Mouse (Mus musculus): ENCODE measurements around the gene Hp. TPM values are rescaled to one million over a fixed set of nuclear protein-coding genes. Genes with fewer than 3 reads are reported as not detected.

The Hp gene
- polyA plus RNA-seq (2015; fragmentation: Nextera tagmentation; extraction: Ambion mirVana) = 29.7 and 29.9 TPM in 2 replicates

DNA sequence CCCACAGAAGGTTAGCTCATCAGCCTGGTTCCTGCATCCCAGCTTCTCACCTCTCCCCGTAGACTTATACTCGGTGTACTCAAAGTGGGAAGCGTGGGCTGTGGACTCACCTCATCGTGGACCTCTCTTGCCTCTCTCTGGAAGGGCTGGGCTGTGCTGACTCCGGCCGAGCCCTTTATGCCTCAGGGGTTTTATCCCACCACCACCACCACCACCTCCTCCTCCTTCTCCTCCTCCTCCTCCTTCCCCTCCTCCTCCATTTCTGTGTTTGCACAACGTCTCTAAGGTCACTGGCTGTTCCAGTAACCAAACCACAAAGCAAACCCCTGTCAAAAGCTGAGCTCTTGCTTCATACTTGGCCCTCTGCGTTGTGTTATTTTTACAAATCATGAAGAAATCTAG lies at the start of gene Hp:
TSS of gene Hp (minus strand) at position 273 of the 402 bp plus-strand sequence.
- WGBS = 47% methylated on average over 8 of the region's 8 CpGs
- no peak within 1 kb of the TSS for H3K4me2 ChIP-seq
- no peaks in the 10 kb centered on the region for H3K4me1 ChIP-seq
- peak within 1 kb of the TSS; percentile 29; the same call in 1 of the 2 replicates for H3K27ac ChIP-seq
- H3K4me3 ChIP-seq = no peak within 1 kb of the TSS
- no peak within 1 kb of the TSS for H3K9ac ChIP-seq
- no peak for ATAC-seq (ENCODE audit: borderline replicate concordance, extremely low read depth, low FRiP score, low TSS enrichment)
- H3K9me3 ChIP-seq = no peaks in the 10 kb centered on the region
- H3K36me3 ChIP-seq = no peaks in the 10 kb centered on the region
- no peaks in the 10 kb centered on the region for H3K27me3 ChIP-seq

GRCm38 (mm10) chr8:109628638-109629037 lies 49.7 kb upstream of the Hp start:
- H3K4me3 ChIP-seq = no peak overlapping the region
- WGBS = 69% methylated on average over 6 of the region's 6 CpGs
- no peaks in the 10 kb centered on the region for H3K36me3 ChIP-seq
- H3K27ac ChIP-seq = no peak overlapping the region
- H3K27me3 ChIP-seq = no peaks in the 10 kb centered on the region
- no peak overlapping the region for H3K4me2 ChIP-seq
- no peaks in the 10 kb centered on the region for H3K4me1 ChIP-seq
- ATAC-seq (ENCODE audit: borderline replicate concordance, extremely low read depth, low FRiP score, low TSS enrichment) = no peak
- no peaks in the 10 kb centered on the region for H3K9me3 ChIP-seq
- H3K9ac ChIP-seq = no peak overlapping the region

- no peaks in the 10 kb centered on the region for H3K36me3 ChIP-seq
- no peak for ATAC-seq (ENCODE audit: borderline replicate concordance, extremely low read depth, low FRiP score, low TSS enrichment)
- H3K4me2 ChIP-seq = no peak overlapping the region
- H3K27ac ChIP-seq = no peak overlapping the region
- WGBS = 73% methylated on average over 3 of the region's 3 CpGs
- H3K4me3 ChIP-seq = no peak overlapping the region
- H3K9me3 ChIP-seq = 0 out of 2 replicates have a peak, but pooled peaks cover 4% of the 10 kb centered on the region
- H3K4me1 ChIP-seq = no peaks in the 10 kb centered on the region
- H3K27me3 ChIP-seq = no peaks in the 10 kb centered on the region
- H3K9ac ChIP-seq = no peak overlapping the region
Measured at GRCm38 (mm10) chr8:109615569-109615968, 36.6 kb upstream of the Hp start.

DNA sequence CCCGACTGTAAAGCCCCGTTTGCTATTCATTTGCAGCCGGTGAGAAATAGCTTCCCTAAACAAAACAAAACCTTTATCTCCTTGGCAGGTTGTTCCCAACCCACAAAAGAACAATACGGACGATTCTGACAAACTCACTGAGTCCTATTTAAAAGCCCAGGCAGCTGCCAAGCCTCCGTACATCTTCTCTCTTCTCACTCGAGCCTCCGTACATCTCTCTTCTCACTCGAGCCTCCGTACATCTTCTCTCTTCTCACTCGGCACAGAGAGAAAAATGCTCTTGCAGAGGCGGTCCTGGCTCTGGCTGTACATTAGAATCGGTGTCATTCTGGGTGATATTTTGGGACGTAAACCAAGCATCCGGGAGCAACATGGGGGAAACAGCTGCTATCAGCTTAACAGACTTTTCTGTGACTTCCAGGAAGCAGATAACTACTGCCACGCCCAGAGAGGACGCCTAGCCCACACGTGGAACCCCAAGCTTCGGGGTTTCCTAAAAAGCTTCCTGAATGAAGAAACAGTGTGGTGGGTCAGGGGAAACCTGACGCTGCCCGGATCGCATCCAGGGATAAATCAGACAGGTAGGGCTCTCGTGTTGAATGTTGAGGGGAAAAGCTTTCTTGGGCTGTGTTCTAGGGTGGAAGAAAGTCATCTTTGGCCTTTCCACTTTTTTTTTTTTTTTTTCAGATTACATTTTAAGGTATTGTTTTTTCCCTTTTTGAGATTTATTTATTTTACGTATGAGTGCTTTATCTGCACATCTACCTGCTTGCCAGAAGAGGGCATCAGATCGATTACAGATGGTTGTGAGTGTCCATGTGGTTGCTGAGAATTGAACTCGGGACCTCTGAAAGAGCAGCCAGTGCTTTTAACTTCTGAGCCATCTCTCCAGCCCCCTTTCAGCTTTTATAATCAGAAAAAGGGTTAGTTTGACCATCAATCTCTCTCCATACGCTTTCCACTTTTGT lies 35.6 kb upstream of the Hp start, which contains the start of gene Pkd1l3:
TSS of gene Pkd1l3 (plus strand) at position 275 of the 968 bp plus-strand sequence.
- H3K4me3 ChIP-seq = no peak within 1 kb of the TSS
- no peak for ATAC-seq (ENCODE audit: borderline replicate concordance, extremely low read depth, low FRiP score, low TSS enrichment)
- no peaks in the 10 kb centered on the region for H3K4me1 ChIP-seq
- 55% methylated on average over 27 of the region's 27 CpGs for WGBS
- H3K9me3 ChIP-seq = 0 out of 2 replicates have a peak, but pooled peaks cover 3% of the 10 kb centered on the region
- no peaks in the 10 kb centered on the region for H3K27me3 ChIP-seq
- H3K36me3 ChIP-seq = no peaks in the 10 kb centered on the region
- H3K9ac ChIP-seq = no peak within 1 kb of the TSS
- peak within 1 kb of the TSS; percentile 27 for H3K4me2 ChIP-seq
- H3K27ac ChIP-seq = no peak within 1 kb of the TSS

GRCm38 (mm10) chr8:109609153-109609502 lies 30.2 kb upstream of the Hp start:
- Histone ChIP-seq H3K4me2 (peak overlapping the region; percentile 80), H3K27ac (peak overlapping the region; percentile 99), H3K4me1 (peaks cover 17% of the 10 kb centered on the region), H3K36me3 (no peaks in the 10 kb centered on the region), H3K9me3 (no peaks in the 10 kb centered on the region), H3K4me3 (peak overlapping the region; percentile 60), H3K27me3 (no peaks in the 10 kb centered on the region), H3K9ac (peak overlapping the region; percentile 64)
- no peak for ATAC-seq (ENCODE audit: borderline replicate concordance, extremely low read depth, low FRiP score, low TSS enrichment)
- WGBS = 9% methylated on average over 5 of the region's 5 CpGs

GRCm38 (mm10) chr8:109608271-109609152 lies 29.5 kb upstream of the Hp start, which contains the start of gene Dhodh:
TSS of gene Dhodh (minus strand) at chr8:109608673.
- under 1% methylated on average over 42 of the region's 42 CpGs for WGBS

DNA sequence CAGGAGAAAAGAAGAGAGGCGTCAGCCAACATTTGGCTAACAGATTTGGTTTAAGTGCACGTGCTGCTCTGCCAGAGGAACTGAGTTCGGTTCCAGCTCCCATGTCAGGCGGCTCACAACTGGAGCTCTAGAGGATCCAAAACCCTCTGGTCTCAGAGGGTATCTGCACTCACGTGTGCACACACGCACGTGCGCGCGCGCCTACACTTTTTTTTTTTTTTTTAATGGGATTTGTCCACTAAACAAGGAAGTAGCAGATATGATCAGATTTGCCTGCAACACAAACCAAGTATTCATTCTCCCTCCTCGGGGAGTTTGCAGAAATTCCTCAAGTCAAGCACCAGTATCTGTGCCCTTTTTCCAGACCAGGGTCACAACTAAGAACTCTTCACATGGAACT lies 28.7 kb upstream of the Hp start:
- peak overlapping the region; percentile 99 for H3K27ac ChIP-seq
- H3K9ac ChIP-seq = peak overlapping the region; percentile 54
- 3% methylated on average over 12 of the region's 12 CpGs for WGBS

More at GRCm38 (mm10) chr8:109608271-109609152, 29.5 kb upstream of the Hp start, which contains the start of gene Dhodh:
- Histone ChIP-seq H3K4me1 (peaks cover 17% of the 10 kb centered on the region), H3K4me3 (peak within 1 kb of the TSS; percentile 60), H3K4me2 (peak within 1 kb of the TSS; percentile 80), H3K9me3 (no peaks in the 10 kb centered on the region), H3K36me3 (peaks cover 3% of the 10 kb centered on the region; the same call in 1 of the 2 replicates), H3K27ac (peak within 1 kb of the TSS; percentile 99), H3K27me3 (no peaks in the 10 kb centered on the region), H3K9ac (peak within 1 kb of the TSS; percentile 64)
- peak; percentile 99 for ATAC-seq (ENCODE audit: borderline replicate concordance, extremely low read depth, low FRiP score, low TSS enrichment)

DNA sequence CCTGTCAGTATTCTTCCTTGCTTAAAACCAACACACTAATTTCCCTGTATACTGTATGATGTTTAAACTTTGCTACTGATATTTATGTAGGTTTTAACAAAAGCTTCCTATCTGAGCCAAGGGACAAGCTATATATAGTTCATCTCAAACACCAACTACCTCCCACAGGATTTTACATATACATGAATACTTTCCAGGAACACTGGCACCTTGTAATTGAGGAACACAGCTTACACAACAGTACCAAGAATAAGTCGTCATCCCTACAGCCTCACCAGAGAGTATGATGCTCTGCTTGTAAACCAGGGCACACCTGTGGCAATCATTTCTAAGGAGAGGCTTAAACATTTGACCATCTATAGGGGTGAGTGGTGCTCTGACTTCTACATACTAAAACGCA lies 27.8 kb upstream of the Hp start:
- H3K9ac ChIP-seq = no peak overlapping the region
- no peak overlapping the region for H3K4me2 ChIP-seq
- H3K36me3 ChIP-seq = peaks cover 10% of the 10 kb centered on the region
- peaks cover 17% of the 10 kb centered on the region for H3K4me1 ChIP-seq
- H3K4me3 ChIP-seq = no peak overlapping the region
- H3K27me3 ChIP-seq = no peaks in the 10 kb centered on the region
- ATAC-seq (ENCODE audit: borderline replicate concordance, extremely low read depth, low FRiP score, low TSS enrichment) = no peak
- no peak overlapping the region for H3K27ac ChIP-seq
- no peaks in the 10 kb centered on the region for H3K9me3 ChIP-seq
- WGBS = 74% methylated on average over 2 of the region's 2 CpGs

More for the DNA sequence above, 28.7 kb upstream of the Hp start:
- no peak for ATAC-seq (ENCODE audit: borderline replicate concordance, extremely low read depth, low FRiP score, low TSS enrichment)
- Histone ChIP-seq H3K4me3 (peak overlapping the region; percentile 60), H3K4me2 (peak overlapping the region; percentile 80), H3K27me3 (no peaks in the 10 kb centered on the region), H3K36me3 (peaks cover 7% of the 10 kb centered on the region), H3K4me1 (peaks cover 17% of the 10 kb centered on the region), H3K9me3 (no peaks in the 10 kb centered on the region)

- H3K9me3 ChIP-seq = no peaks in the 10 kb centered on the region
- ATAC-seq (ENCODE audit: borderline replicate concordance, extremely low read depth, low FRiP score, low TSS enrichment) = no peak
- no peaks in the 10 kb centered on the region for H3K4me1 ChIP-seq
- WGBS = 43% methylated on average over 8 of the region's 8 CpGs
- no peak overlapping the region for H3K4me3 ChIP-seq
- no peak overlapping the region for H3K9ac ChIP-seq
- no peak overlapping the region for H3K4me2 ChIP-seq
- no peak overlapping the region for H3K27ac ChIP-seq
- H3K27me3 ChIP-seq = no peaks in the 10 kb centered on the region
- H3K36me3 ChIP-seq = peaks cover 27% of the 10 kb centered on the region
Measured at GRCm38 (mm10) chr8:109595854-109596253, 16.9 kb upstream of the Hp start.

DNA sequence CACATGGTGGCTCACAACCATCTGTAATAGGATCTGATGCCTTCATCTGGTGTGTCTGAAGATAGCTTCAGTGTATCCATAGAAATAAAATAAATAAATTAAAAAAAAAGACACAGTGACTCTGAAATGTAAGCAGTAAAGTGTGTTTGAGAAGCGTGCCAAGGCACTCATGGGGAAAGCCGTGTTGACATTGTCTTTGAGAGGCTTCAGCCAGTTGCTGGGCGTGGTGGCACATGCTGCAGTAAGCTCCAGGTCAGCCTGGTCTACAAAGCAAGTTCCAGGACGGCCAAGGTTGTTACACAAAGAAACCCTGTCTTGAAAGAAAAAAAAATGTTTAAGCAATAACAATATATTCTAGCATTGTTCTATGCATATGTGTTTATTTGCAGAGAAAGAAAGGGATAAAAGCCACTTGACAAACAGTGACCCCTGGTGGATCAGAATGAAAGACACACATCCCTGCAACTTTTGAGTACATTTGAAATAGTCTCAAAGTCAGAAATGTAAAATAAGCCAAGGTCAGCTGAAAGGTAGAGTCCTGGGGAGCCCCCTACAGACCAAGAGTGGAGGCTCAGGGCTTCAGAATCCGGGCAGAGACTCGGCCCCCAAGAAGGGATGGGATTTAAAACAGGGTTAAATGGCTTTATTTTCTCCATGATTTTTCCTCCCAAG lies 14.3 kb upstream of the Hp start:
- H3K9ac ChIP-seq = no peak overlapping the region
- no peak overlapping the region for H3K4me3 ChIP-seq
- peak overlapping the region; percentile 29; the same call in 1 of the 2 replicates for H3K27ac ChIP-seq
- 61% methylated on average over 6 of the region's 6 CpGs for WGBS
- no peaks in the 10 kb centered on the region for H3K4me1 ChIP-seq
- H3K36me3 ChIP-seq = peaks cover 25% of the 10 kb centered on the region
- H3K4me2 ChIP-seq = no peak overlapping the region
- no peaks in the 10 kb centered on the region for H3K27me3 ChIP-seq
- H3K9me3 ChIP-seq = no peaks in the 10 kb centered on the region
- no peak for ATAC-seq (ENCODE audit: borderline replicate concordance, extremely low read depth, low FRiP score, low TSS enrichment)

DNA sequence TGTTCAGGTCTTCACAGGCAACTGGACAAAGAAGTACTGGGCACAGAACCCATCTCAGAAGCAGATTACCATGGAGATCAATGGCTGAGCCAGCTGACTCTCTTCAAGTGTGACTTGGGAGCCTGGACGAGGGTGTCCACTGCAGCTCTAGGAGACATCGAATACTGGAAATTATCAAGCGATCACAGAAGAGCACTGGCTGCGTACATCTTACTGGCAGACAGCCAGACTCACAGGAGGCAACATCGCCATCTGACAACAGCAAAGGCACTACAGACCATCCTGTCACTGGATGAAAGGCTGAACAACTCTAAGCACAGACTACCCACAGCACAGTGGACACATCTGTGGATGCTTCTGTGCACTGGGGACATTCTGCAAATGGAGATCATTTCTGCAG lies 13.2 kb upstream of the Hp start:
- H3K27ac ChIP-seq = no peak overlapping the region
- ATAC-seq (ENCODE audit: borderline replicate concordance, extremely low read depth, low FRiP score, low TSS enrichment) = no peak
- H3K36me3 ChIP-seq = peaks cover 25% of the 10 kb centered on the region
- no peaks in the 10 kb centered on the region for H3K27me3 ChIP-seq
- WGBS = 70% methylated on average over 5 of the region's 5 CpGs
- H3K4me3 ChIP-seq = no peak overlapping the region
- H3K9me3 ChIP-seq = no peaks in the 10 kb centered on the region
- H3K9ac ChIP-seq = no peak overlapping the region
- H3K4me2 ChIP-seq = no peak overlapping the region
- H3K4me1 ChIP-seq = no peaks in the 10 kb centered on the region

Data from lung, embryonic 15.5 days (tissue).